Mouse (Mus musculus) layer of hippocampus, postnatal 25 days (tissue): Measurements from ENCODE around the gene Pgm2l1. TPM values are rescaled to one million over a fixed set of nuclear protein-coding genes. Genes with fewer than 3 reads are reported as not detected.

ENCODE experiments used
- total RNA-seq, 2 experiments: library from RNA; stranded (reverse); gene quantifications; 2 replicates each; pipeline ENCODE4 v1.2.3; 2021

Gene Pgm2l1
- total RNA-seq, 2 experiments from 2014 or later = 267 to 298 TPM

Other genes starting within 250 kb of the Pgm2l1 start
- gene Rnf169, start 246.9 kb upstream of the Pgm2l1 start, total RNA-seq = 10 to 100 TPM; 24.0 to 25.5 TPM
- gene Chrdl2, start 221.2 kb upstream of the Pgm2l1 start, total RNA-seq = under 1 TPM; 0.15 to 0.38 TPM
- 10 to 100 TPM; 24.7 to 32.4 TPM for gene Pold3, start 105.8 kb upstream of the Pgm2l1 start, total RNA-seq
- 1 to 10 TPM; 5.1 to 7.4 TPM for gene Lipt2, start 68.1 kb upstream of the Pgm2l1 start, total RNA-seq
- under 1 TPM; 0.59 TPM for gene Kcne3, start 50.9 kb upstream of the Pgm2l1 start, total RNA-seq
- 1 to 10 TPM; 5.4 to 6.0 TPM for gene P4ha3, start 58.1 kb downstream of the Pgm2l1 start, total RNA-seq
- gene C2cd3, start 144.8 kb downstream of the Pgm2l1 start, total RNA-seq = 10 to 100 TPM; 21.4 to 23.2 TPM
- 100 to 1,000 TPM; 141 to 145 TPM for gene Ppme1, start 144.9 kb downstream of the Pgm2l1 start, total RNA-seq
- gene Ucp3, start 245.6 kb downstream of the Pgm2l1 start, total RNA-seq = 1 to 10 TPM; 2.0 to 2.5 TPM